Mouse (Mus musculus) thymus, postnatal 0 days (tissue): ENCODE results near the gene Phlda2. TPM values are rescaled to one million over a fixed set of nuclear protein-coding genes. Genes with fewer than 3 reads are reported as not detected.

Experiments
- DNase-seq: peaks from one replicate; pipeline ENCODE4 v3.0.0-alpha.2; 2015; ENCODE audit warnings: low spot score
- polyA plus RNA-seq: library from polyadenylated mRNA; unstranded; fragments of >200 nt; fragmentation: Nextera tagmentation; extraction: Ambion mirVana; gene quantifications from 2 replicates; pipeline ENCODE4 v1.2.1, GENCODE M21; 2015

Gene Phlda2
- polyA plus RNA-seq, 1 experiment from 2014 or later, result 0.91 TPM

GRCm38 (mm10) chr7:143503926-143504325, 976 bp upstream of the Phlda2 start:
- no peak for DNase-seq

- peak; percentile 13 for DNase-seq
Measured at GRCm38 (mm10) chr7:143501643-143502417, 1.1 kb downstream of the Phlda2 start.

- DNase-seq, result no peak
Measured at GRCm38 (mm10) chr7:143500912-143501311, 2.0 kb downstream of the Phlda2 start.

- DNase-seq, result no peak
Measured at GRCm38 (mm10) chr7:143498584-143498983, 4.4 kb downstream of the Phlda2 start.

- DNase-seq, result no peak
Measured at GRCm38 (mm10) chr7:143495104-143495961, 7.6 kb downstream of the Phlda2 start.

- no peak for DNase-seq
Measured at GRCm38 (mm10) chr7:143493616-143494126, 9.3 kb downstream of the Phlda2 start.

- DNase-seq, result no peak
Measured at GRCm38 (mm10) chr7:143489735-143490134, 13.2 kb downstream of the Phlda2 start.

- no peak for DNase-seq
Measured at GRCm38 (mm10) chr7:143482541-143482940, 20.4 kb downstream of the Phlda2 start.

GRCm38 (mm10) chr7:143481806-143482387, 21.1 kb downstream of the Phlda2 start:
- no peak for DNase-seq

- peak; percentile 70 for DNase-seq
Measured at GRCm38 (mm10) chr7:143480498-143480897, 22.5 kb downstream of the Phlda2 start.

GRCm38 (mm10) chr7:143477800-143478199, 25.1 kb downstream of the Phlda2 start:
- DNase-seq, result no peak

- no peak for DNase-seq
Measured at GRCm38 (mm10) chr7:143476702-143477335, 26.1 kb downstream of the Phlda2 start.

GRCm38 (mm10) chr7:143475876-143476275, 27.1 kb downstream of the Phlda2 start:
- no peak for DNase-seq

- no peak for DNase-seq
Measured at GRCm38 (mm10) chr7:143474811-143475210, 28.1 kb downstream of the Phlda2 start.

- no peak for DNase-seq
Measured at GRCm38 (mm10) chr7:143473347-143474101, 29.4 kb downstream of the Phlda2 start, which contains the start of gene Slc22a18. Gene Slc22a18 (plus strand): TSS chr7:143473736.

GRCm38 (mm10) chr7:143469946-143470345, 33.0 kb downstream of the Phlda2 start:
- DNase-seq, result peak; percentile 75

- DNase-seq, result no peak
Measured at GRCm38 (mm10) chr7:143467714-143468113, 35.2 kb downstream of the Phlda2 start.

- peak; percentile 82 for DNase-seq
Measured at GRCm38 (mm10) chr7:143466099-143466677, 36.8 kb downstream of the Phlda2 start.

GRCm38 (mm10) chr7:143464811-143465560, 38.0 kb downstream of the Phlda2 start:
- DNase-seq, result peak; percentile 53
